8 mouse cellular contexts compared by ENCODE assay signal in genomic region chr14:119007103-119007951, GRCm38 (mm10).
DNase-seq lines count a peak whose midpoint lies in the region; TF ChIP-seq lines count a peak whose summit lies in the region.

No protein-coding gene starts in this region.

- WGBS in macrophage (ENCODE audit: missing documents), result 2% methylated on average over 13 of the region's 13 CpGs

- no peaks in the 10 kb centered on the region for H3K79me2 ChIP-seq in macrophage (ENCODE audit: inconsistent target)

- peak overlapping the region; percentile 87 for H3K27ac ChIP-seq in left cerebral cortex, adult 2 months
- 0 out of 2 replicates have a peak overlapping the region, but pooled peaks have one; percentile 10 for H3K27ac ChIP-seq in macrophage

- peak; percentile 85 to 89 for DNase-seq in adrenal gland, adult 18-20 months (ENCODE audit: low spot score in 2 of 2)
- DNase-seq in embryo, embryonic 10.5 days (ENCODE audit: low spot score), result peak; percentile 100
- DNase-seq in gastrocnemius, postnatal 10 days, result peak; percentile 88
- peak; percentile 99 for DNase-seq in hindlimb bud, embryonic 11.5 days (ENCODE audit: extremely low spot score, low read depth, low spot score)
- DNase-seq in left cerebral cortex, adult 2 months (ENCODE audit: extremely low spot score in 1 of 2, low spot score in 2 of 2), result peak; percentile 94 to 96
- peak; percentile 99 for DNase-seq in right cerebral cortex, adult 18-20 months
- peak; percentile 72 for DNase-seq in urinary bladder, adult 2 months (ENCODE audit: low spot score)

- H3K4me3 ChIP-seq in left cerebral cortex, adult 2 months, result peak overlapping the region; percentile 63
- H3K4me3 ChIP-seq in macrophage (ENCODE audit: inconsistent target), result peak overlapping the region; percentile 56

- intact Hi-C loops in left cerebral cortex, adult 2 months (cut with DNase I), result no loop called here

- H3K36me3 ChIP-seq in macrophage (ENCODE audit: inconsistent target), result no peaks in the 10 kb centered on the region

- TF ChIP-seq CTCF in left cerebral cortex, adult 2 months (IDR thresholded peaks at IDR 0.05), result no peak

Comparison
In these comparisons a context has a peak if more than half of its experiments do, and no peak if none do; other contexts are left out.
1. Peak in every context shown above with its lines: DNase-seq, H3K4me3 ChIP-seq and H3K27ac ChIP-seq.